Mouse (Mus musculus) lung, postnatal 0 days (tissue): ENCODE data around the gene Bglap. TPM values are rescaled to one million over a fixed set of nuclear protein-coding genes. Genes with fewer than 3 reads are reported as not detected.
"Not testable (repeated sequence)": the region's sequence is repeated elsewhere in the genome, so short reads cannot be mapped to it uniquely, and the experiment has no call there.

ENCODE experiments used
- ATAC-seq: fragments of 200-750 bp; cut with Nextera tagmentation; 2 replicates; pipeline ENCODE4 v1.8.0; 2017; ENCODE audit warnings: moderate library complexity
- DNase-seq: peaks from one replicate; pipeline ENCODE4 v3.0.0-alpha.2; 2016; ENCODE audit warnings: low spot score
- H3K27ac ChIP-seq: fragments of 300-500 bp; sonication (generic); 2 replicates; pipeline ENCODE4 v1.5.1; 2014; ENCODE audit warnings: antibody characterized with exemption, mild to moderate bottlenecking, low read length, mixed read lengths
- H3K27me3 ChIP-seq: fragments of 300-500 bp; sonication (generic); replicated peaks from 2 replicates; pipeline ENCODE4 v1.6.1; 2014; ENCODE audit warnings: low read length, mixed read lengths; ENCODE audit not compliant: insufficient read depth
- H3K36me3 ChIP-seq: fragments of 300-500 bp; sonication (generic); 2 replicates; pipeline ENCODE4 v1.6.1; 2014; ENCODE audit warnings: low read length, mixed read lengths; ENCODE audit not compliant: insufficient read depth
- H3K4me1 ChIP-seq: fragments of 300-500 bp; sonication (generic); 2 replicates; pipeline ENCODE4 v1.6.1; 2014; ENCODE audit warnings: antibody characterized with exemption, low read depth, low read length, mixed read lengths; ENCODE audit not compliant: insufficient read depth
- H3K4me2 ChIP-seq: fragments of 300-500 bp; sonication (generic); replicated peaks from 2 replicates; pipeline ENCODE4 v1.6.1; 2014; ENCODE audit warnings: low read depth, mild to moderate bottlenecking, low read length, moderate library complexity, mixed read lengths
- H3K4me3 ChIP-seq: fragments of 300-500 bp; sonication (generic); 2 replicates; pipeline ENCODE4 v1.5.1; 2014; ENCODE audit warnings: low read depth, low read length
- H3K9ac ChIP-seq: fragments of 300-500 bp; sonication (generic); replicated peaks from 2 replicates; pipeline ENCODE4 v1.6.1; 2014; ENCODE audit warnings: low read depth, mild to moderate bottlenecking
- H3K9me3 ChIP-seq: fragments of 300-500 bp; sonication (generic); 2 replicates; pipeline ENCODE4 v1.6.1; 2016; ENCODE audit warnings: low read length, mixed read lengths
- CTCF ChIP-seq: IDR thresholded peaks from 2 replicates; pipeline ENCODE4 v1.5.1; 2016; ENCODE audit warnings: antibody characterized with exemption, mild to moderate bottlenecking
- EP300 ChIP-seq: IDR thresholded peaks from 2 replicates; pipeline ENCODE4 v1.6.1; 2016; ENCODE audit warnings: antibody characterized with exemption, mild to moderate bottlenecking, control low read depth
- WGBS: fragments of 180-500 bp; shearing (Covaris S2); extraction: QIAGEN DNeasy Blood & Tissue Kit; methylation state at CpG from one replicate; pipeline ENCODE4 v1.1.7; 2014; 5-methylcytosine and 5-hydroxymethylcytosine counted together
- polyA plus RNA-seq: library from polyadenylated mRNA; unstranded; fragments of >200 nt; fragmentation: Nextera tagmentation; extraction: Ambion mirVana; gene quantifications from 2 replicates; pipeline ENCODE4 v1.2.1, GENCODE M21; 2015

Bglap gene
- polyA plus RNA-seq, 1 experiment from 2014 or later = not detected

DNA sequence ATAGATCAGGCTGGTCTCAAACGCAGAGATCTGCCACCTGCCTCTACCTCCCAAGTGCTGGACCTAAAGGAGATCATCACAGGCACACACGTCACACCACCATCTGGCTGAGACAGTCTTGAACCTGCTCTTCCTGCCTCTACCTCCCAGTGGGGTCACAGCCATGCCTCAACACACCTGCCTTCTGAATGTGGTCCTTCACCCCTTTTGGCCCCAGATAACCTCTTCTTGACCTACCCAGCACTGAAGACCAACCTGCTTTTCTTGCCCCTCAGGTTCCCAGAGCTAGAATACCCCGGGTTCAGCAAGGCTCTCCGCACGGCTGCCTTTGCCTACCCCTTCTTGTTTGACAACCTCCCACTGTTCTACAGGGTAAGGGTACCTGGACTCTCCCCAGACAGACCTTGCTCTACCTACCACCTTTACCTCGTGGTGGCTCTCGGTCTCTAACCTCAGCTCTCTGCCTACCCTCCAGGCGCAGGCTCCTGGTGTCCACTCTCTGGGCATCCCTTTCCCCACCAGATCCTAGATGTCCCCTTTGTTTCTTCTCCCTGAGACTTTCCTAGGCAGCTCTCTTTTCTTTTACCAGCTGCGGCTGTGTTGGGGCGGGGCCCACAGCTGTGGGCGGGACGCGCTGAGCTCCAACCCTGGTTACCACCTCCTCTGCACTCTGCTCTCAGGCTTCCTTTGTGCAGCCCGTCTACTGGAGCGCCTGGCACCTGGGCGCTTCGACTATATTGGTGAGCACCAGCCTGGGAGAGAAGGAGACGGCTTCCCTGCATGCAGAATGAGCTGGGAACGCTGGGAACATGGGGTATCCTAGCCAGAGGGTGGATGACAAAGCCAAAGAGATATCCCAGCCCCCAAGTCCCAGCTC, 8.3 kb downstream of the Bglap start:
- not testable (repeated sequence) for H3K9ac ChIP-seq, H3K4me1 ChIP-seq, H3K27me3 ChIP-seq, H3K36me3 ChIP-seq, H3K4me3 ChIP-seq, H3K9me3 ChIP-seq, H3K27ac ChIP-seq
- ATAC-seq = peak; percentile 90
- DNase-seq = peak; percentile 68
- 0 out of 2 replicates have a peak overlapping the region, but pooled peaks have one; percentile 11 for H3K4me2 ChIP-seq
- WGBS = 8% methylated on average over 18 of the region's 19 CpGs

GRCm38 (mm10) chr3:88372643-88373042, 11.6 kb downstream of the Bglap start, which contains the start of gene Bglap3:
Bglap3 (minus strand) TSS chr3:88372743.
- H3K27me3 ChIP-seq, H3K4me3 ChIP-seq, ATAC-seq, H3K27ac ChIP-seq, H3K4me2 ChIP-seq, DNase-seq, H3K4me1 ChIP-seq, H3K9ac ChIP-seq, H3K9me3 ChIP-seq, H3K36me3 ChIP-seq: not testable (repeated sequence)
- 91% methylated on average over 9 of the region's 9 CpGs for WGBS

DNA sequence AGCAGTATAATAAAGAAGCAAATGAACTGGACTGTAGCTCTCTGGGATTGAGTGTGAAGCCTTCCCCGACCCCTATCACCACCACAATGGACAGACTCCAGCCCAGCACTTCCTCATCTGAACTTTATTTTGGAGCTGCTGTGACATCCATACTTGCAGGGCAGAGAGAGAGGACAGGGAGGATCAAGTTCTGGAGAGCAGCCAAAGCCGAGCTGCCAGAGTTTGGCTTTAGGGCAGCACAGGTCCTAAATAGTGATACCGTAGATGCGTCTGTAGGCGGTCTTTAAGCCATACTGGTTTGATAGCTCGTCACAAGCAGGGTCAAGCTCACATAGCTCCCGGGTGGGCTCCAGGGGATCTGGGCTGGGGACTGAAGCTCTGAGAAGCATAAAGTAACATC, 15.8 kb downstream of the Bglap start:
- not testable (repeated sequence) for H3K36me3 ChIP-seq, H3K4me1 ChIP-seq, H3K4me3 ChIP-seq, H3K4me2 ChIP-seq, H3K27ac ChIP-seq, H3K9ac ChIP-seq, H3K9me3 ChIP-seq, DNase-seq, H3K27me3 ChIP-seq, ATAC-seq
- 83% methylated on average over 7 of the region's 7 CpGs for WGBS

DNA sequence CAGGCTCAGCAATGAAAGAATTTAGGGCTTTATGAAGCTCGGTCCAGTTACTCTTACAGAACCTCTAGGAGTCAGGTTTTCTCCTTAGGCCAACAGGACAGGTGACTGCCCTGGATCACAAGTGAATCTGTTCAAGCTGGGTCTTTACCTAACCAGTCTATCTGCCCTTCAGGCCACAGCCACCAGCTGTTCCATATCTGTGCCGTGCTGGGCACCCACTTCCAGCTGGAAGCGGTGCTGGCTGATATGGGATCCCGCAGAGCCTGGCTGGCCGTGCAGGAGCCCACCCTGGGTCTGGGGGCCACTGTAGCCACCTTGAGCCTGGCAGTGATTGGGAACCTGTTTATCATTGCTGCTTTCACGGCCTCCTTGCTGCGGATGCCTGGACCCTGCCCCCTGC, 16.7 kb downstream of the Bglap start:
- not testable (repeated sequence) for H3K9ac ChIP-seq, H3K9me3 ChIP-seq, H3K4me1 ChIP-seq, H3K4me3 ChIP-seq, ATAC-seq, H3K36me3 ChIP-seq, H3K27ac ChIP-seq, H3K4me2 ChIP-seq, H3K27me3 ChIP-seq, DNase-seq
- WGBS = 53% methylated on average over 3 of the region's 7 CpGs

GRCm38 (mm10) chr3:88366830-88367428, 17.3 kb downstream of the Bglap start:
- not testable (repeated sequence) for H3K9ac ChIP-seq, H3K4me1 ChIP-seq, DNase-seq, H3K9me3 ChIP-seq, H3K27ac ChIP-seq, H3K27me3 ChIP-seq, H3K36me3 ChIP-seq, H3K4me3 ChIP-seq, H3K4me2 ChIP-seq
- ATAC-seq = peak; percentile 75
- 5% methylated on average over 18 of the region's 22 CpGs for WGBS

DNA sequence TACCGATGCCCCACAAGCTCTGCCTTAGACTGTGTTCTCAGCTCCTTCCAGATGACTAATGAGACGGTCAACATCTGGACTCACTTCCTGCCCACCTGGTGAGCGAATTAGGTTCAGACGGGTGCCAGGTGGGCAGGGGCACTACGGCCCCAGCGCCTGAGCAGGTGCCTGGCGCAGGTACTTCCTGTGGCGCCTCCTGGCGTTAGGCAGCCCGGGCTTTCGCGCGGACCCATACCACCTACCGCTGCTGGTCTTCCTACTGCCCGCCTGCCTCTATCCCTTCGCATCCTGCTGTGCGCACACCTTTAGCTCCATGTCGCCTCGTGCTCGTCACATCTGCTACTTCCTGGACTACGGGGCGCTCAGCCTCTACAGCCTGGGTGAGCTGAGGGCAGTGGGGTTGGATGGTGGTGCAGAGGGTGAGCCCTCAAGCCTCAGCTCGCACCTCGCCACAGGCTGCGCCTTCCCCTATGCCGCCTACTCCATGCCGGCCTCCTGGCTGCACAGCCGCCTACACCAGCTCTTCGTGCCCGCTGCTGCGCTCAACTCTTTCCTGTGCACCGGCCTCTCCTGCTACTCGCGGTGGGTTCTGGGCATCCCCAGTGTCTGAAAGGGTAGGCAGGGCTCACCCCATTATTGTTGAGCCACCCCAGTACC, 18.4 kb downstream of the Bglap start:
- no peak overlapping the region for H3K9ac ChIP-seq
- no peak for DNase-seq
- ATAC-seq = no peak
- H3K4me2 ChIP-seq = no peak overlapping the region
- H3K9me3 ChIP-seq = no peaks in the 10 kb centered on the region
- no peak for TF ChIP-seq EP300
- TF ChIP-seq CTCF = no peak
- no peak overlapping the region for H3K27ac ChIP-seq
- peaks cover 5% of the 10 kb centered on the region; the same call in 1 of the 2 replicates for H3K4me1 ChIP-seq
- WGBS = 47% methylated on average over 34 of the region's 34 CpGs
- peaks cover 9% of the 10 kb centered on the region; the same call in 1 of the 2 replicates for H3K36me3 ChIP-seq
- H3K27me3 ChIP-seq = 0 out of 2 replicates have a peak, but pooled peaks cover 3% of the 10 kb centered on the region
- no peak overlapping the region for H3K4me3 ChIP-seq
